Mouse (Mus musculus) limb, embryonic 14.5 days (tissue): Measurements from ENCODE around the gene Rbms1. TPM values are rescaled to one million over a fixed set of nuclear protein-coding genes. Genes with fewer than 3 reads are reported as not detected.

Experiments used
- ATAC-seq: fragments of 200-750 bp; cut with Nextera tagmentation; 2 replicates; pipeline ENCODE4 v1.8.0; 2017; ENCODE audit warnings: low read depth, moderate number of reproducible peaks, moderate TSS enrichment; ENCODE audit not compliant: low FRiP score
- DNase-seq: peaks from one replicate; pipeline ENCODE4 v3.0.0-alpha.2; 2015; ENCODE audit warnings: low spot score
- H3K27ac ChIP-seq: fragments of 300-500 bp; sonication (generic); replicated peaks from 2 replicates; pipeline ENCODE4 v1.5.1; 2014; ENCODE audit warnings: low read depth, mild to moderate bottlenecking, low read length, moderate library complexity, mixed read lengths
- H3K27me3 ChIP-seq: fragments of 300-500 bp; sonication (generic); 2 replicates; pipeline ENCODE4 v1.6.1; 2014; ENCODE audit warnings: low read length, mixed read lengths; ENCODE audit not compliant: control insufficient read depth, insufficient read depth
- H3K36me3 ChIP-seq: fragments of 300-500 bp; sonication (generic); 2 replicates; pipeline ENCODE4 v1.6.1; 2014; ENCODE audit warnings: mild to moderate bottlenecking, low read length, moderate library complexity, mixed read lengths; ENCODE audit not compliant: control insufficient read depth, insufficient read depth
- H3K4me1 ChIP-seq: fragments of 300-500 bp; sonication (generic); 2 replicates; pipeline ENCODE4 v1.6.1; 2014; ENCODE audit warnings: antibody characterized with exemption, low read length, mixed read lengths; ENCODE audit not compliant: control insufficient read depth, insufficient read depth
- H3K4me2 ChIP-seq: fragments of 300-500 bp; sonication (generic); replicated peaks from 2 replicates; pipeline ENCODE4 v1.6.1; 2014; ENCODE audit warnings: low read depth, mild to moderate bottlenecking, low read length, moderate library complexity; ENCODE audit not compliant: severe bottlenecking
- H3K4me3 ChIP-seq: fragments of 300-500 bp; sonication (generic); replicated peaks from 2 replicates; pipeline ENCODE4 v1.5.1; 2014; ENCODE audit warnings: low read length
- H3K9ac ChIP-seq: fragments of 300-500 bp; sonication (generic); 2 replicates; pipeline ENCODE4 v1.6.1; 2014; ENCODE audit warnings: mild to moderate bottlenecking, low read depth, low read length, moderate library complexity; ENCODE audit not compliant: severe bottlenecking
- H3K9me3 ChIP-seq: fragments of 300-500 bp; sonication (generic); 2 replicates; pipeline ENCODE4 v1.6.1; 2016; ENCODE audit warnings: low read length; ENCODE audit not compliant: control insufficient read depth
- POLR2A ChIP-seq: fragments of 200-500 bp; IDR thresholded peaks from 2 replicates; pipeline ENCODE4 v1.8.0; 2012; ENCODE audit warnings: inconsistent platforms, mild to moderate bottlenecking, moderate library complexity, borderline replicate concordance; ENCODE audit not compliant: insufficient read depth, insufficient read length; ENCODE audit errors: extremely low read depth
- WGBS: fragments of 180-500 bp; shearing (Covaris S2); extraction: QIAGEN DNeasy Blood & Tissue Kit; methylation state at CpG from one replicate; pipeline ENCODE4 v1.1.7; 2014; 5-methylcytosine and 5-hydroxymethylcytosine counted together
- polyA plus RNA-seq, 2 experiments: library from polyadenylated mRNA; depleted of rRNA in 1 of 2; stranded (reverse) in 1 of 2; unstranded in 1 of 2; fragments of >200 nt; fragmentation: Nextera tagmentation in 1 of 2; extraction: Ambion mirVana in 1 of 2; gene quantifications; 2 replicates each; pipeline versions ENCODE4 v1.2.1 to v1.2.3; 2012 to 2014

Gene Rbms1
- polyA plus RNA-seq, 2 experiments = 84.9 to 118 TPM

GRCm38 (mm10) chr2:60720906-60721305 is 242.1 kb downstream of the Rbms1 start:
- H3K36me3 ChIP-seq = no peaks in the 10 kb centered on the region
- H3K9me3 ChIP-seq = no peaks in the 10 kb centered on the region
- no peaks in the 10 kb centered on the region; the same call in 1 of the 2 replicates for H3K4me1 ChIP-seq
- H3K4me3 ChIP-seq = no peak overlapping the region
- no peak for TF ChIP-seq POLR2A
- no peaks in the 10 kb centered on the region for H3K27me3 ChIP-seq
- DNase-seq (no peak), ATAC-seq (0 out of 2 replicates have a peak, but pooled peaks have one; percentile 42)
- no peak overlapping the region for H3K9ac ChIP-seq
- no peak overlapping the region for H3K27ac ChIP-seq
- WGBS = 24% methylated on average over 5 of the region's 5 CpGs
- no peak overlapping the region for H3K4me2 ChIP-seq

GRCm38 (mm10) chr2:60720205-60720604 is 242.8 kb downstream of the Rbms1 start:
- H3K9me3 ChIP-seq = no peaks in the 10 kb centered on the region
- H3K4me3 ChIP-seq = no peak overlapping the region
- no peak for TF ChIP-seq POLR2A
- no peak overlapping the region for H3K4me2 ChIP-seq
- no peak overlapping the region for H3K27ac ChIP-seq
- 77% methylated on average over 8 of the region's 8 CpGs for WGBS
- H3K4me1 ChIP-seq = peaks cover 7% of the 10 kb centered on the region
- no peaks in the 10 kb centered on the region for H3K27me3 ChIP-seq
- no peaks in the 10 kb centered on the region for H3K36me3 ChIP-seq
- no peak for DNase-seq
- H3K9ac ChIP-seq = no peak overlapping the region
- ATAC-seq = no peak

GRCm38 (mm10) chr2:60717348-60717747 is 245.6 kb downstream of the Rbms1 start:
- no peaks in the 10 kb centered on the region for H3K27me3 ChIP-seq
- H3K4me2 ChIP-seq = no peak overlapping the region; the same call in 1 of the 2 replicates
- TF ChIP-seq POLR2A = no peak
- ATAC-seq (no peak), DNase-seq (no peak)
- no peak overlapping the region for H3K27ac ChIP-seq
- H3K4me1 ChIP-seq = peaks cover 17% of the 10 kb centered on the region
- no peak overlapping the region for H3K9ac ChIP-seq
- no peaks in the 10 kb centered on the region for H3K36me3 ChIP-seq
- H3K4me3 ChIP-seq = no peak overlapping the region
- WGBS = 71% methylated on average over 13 of the region's 13 CpGs
- no peaks in the 10 kb centered on the region for H3K9me3 ChIP-seq

- TF ChIP-seq POLR2A = no peak
- H3K27ac ChIP-seq = no peak overlapping the region
- DNase-seq (no peak), ATAC-seq (no peak)
- H3K4me1 ChIP-seq = peaks cover 17% of the 10 kb centered on the region
- H3K4me3 ChIP-seq = no peak overlapping the region
- no peak overlapping the region for H3K4me2 ChIP-seq
- H3K36me3 ChIP-seq = no peaks in the 10 kb centered on the region
- no peak overlapping the region for H3K9ac ChIP-seq
- H3K27me3 ChIP-seq = no peaks in the 10 kb centered on the region
- no peaks in the 10 kb centered on the region for H3K9me3 ChIP-seq
Observed at GRCm38 (mm10) chr2:60716549-60716948, 246.4 kb downstream of the Rbms1 start.

GRCm38 (mm10) chr2:60715771-60716170 is 247.2 kb downstream of the Rbms1 start:
- H3K4me2 ChIP-seq = no peak overlapping the region
- no peak for TF ChIP-seq POLR2A
- H3K27me3 ChIP-seq = no peaks in the 10 kb centered on the region
- WGBS = 69% methylated on average over 13 of the region's 13 CpGs
- no peak overlapping the region for H3K9ac ChIP-seq
- DNase-seq = no peak
- H3K4me1 ChIP-seq = peaks cover 17% of the 10 kb centered on the region
- ATAC-seq = no peak
- no peak overlapping the region for H3K27ac ChIP-seq
- H3K4me3 ChIP-seq = no peak overlapping the region
- no peaks in the 10 kb centered on the region for H3K36me3 ChIP-seq
- no peaks in the 10 kb centered on the region for H3K9me3 ChIP-seq
